Mouse (Mus musculus) myocyte (in vitro differentiated cells): Measurements from ENCODE around the gene Tmem117.

Experiments
- E2F4 ChIP-seq: IDR thresholded peaks from one replicate; pipeline ENCODE4 v1.6.1; 2011; ENCODE audit warnings: mild to moderate bottlenecking, control low read depth, moderate library complexity; ENCODE audit not compliant: insufficient read depth
- MAX ChIP-seq: IDR thresholded peaks from one replicate; pipeline ENCODE4 v1.6.1; 2011; ENCODE audit warnings: low read depth, mild to moderate bottlenecking, control low read depth
- MYOG ChIP-seq, 3 experiments: IDR thresholded peaks; one replicate each; pipeline ENCODE4 v1.6.1; 2011; ENCODE audit warnings: control low read depth in 2 of 3, low read depth in 2 of 3, mild to moderate bottlenecking in 2 of 3; ENCODE audit not compliant: insufficient read length in 2 of 3, control insufficient read depth in 1 of 3, insufficient read depth in 1 of 3
- POLR2A ChIP-seq: IDR thresholded peaks from one replicate; pipeline ENCODE4 v1.6.1; 2011; ENCODE audit warnings: low read depth, mild to moderate bottlenecking, control low read depth, moderate library complexity; ENCODE audit not compliant: insufficient read length
- SRF ChIP-seq: IDR thresholded peaks from one replicate; pipeline ENCODE4 v1.6.1; 2011; ENCODE audit warnings: low read depth; ENCODE audit not compliant: control insufficient read depth, insufficient read length
- TCF12 ChIP-seq: IDR thresholded peaks from one replicate; pipeline ENCODE4 v1.6.1; 2011; ENCODE audit warnings: mild to moderate bottlenecking, control low read depth; ENCODE audit not compliant: poor library complexity, insufficient read depth, severe bottlenecking
- TCF3 ChIP-seq: IDR thresholded peaks from one replicate; pipeline ENCODE4 v1.6.1; 2011; ENCODE audit warnings: low read depth, control low read depth; ENCODE audit not compliant: insufficient read length
- USF1 ChIP-seq: IDR thresholded peaks from one replicate; pipeline ENCODE4 v1.6.1; 2011; ENCODE audit warnings: low read depth, mild to moderate bottlenecking, control low read depth, moderate library complexity

- TF ChIP-seq MYOG (IDR thresholded peaks at IDR 0.05; ENCODE audit: control insufficient read depth in 1 of 3, insufficient read depth in 1 of 3, insufficient read length in 2 of 3, low read depth in 2 of 3) (no peak), POLR2A (no peak), USF1 (no peak), SRF (no peak), TCF12 (no peak), MAX (no peak), TCF3 (no peak), E2F4 (no peak)
These were observed 32.4 kb downstream of the Tmem117 start for GRCm38 (mm10) chr15:94661398-94661797.
